Mouse (Mus musculus) liver, adult 2 months (tissue): Measurements from ENCODE around the gene Sh3pxd2a. TPM values are rescaled to one million over a fixed set of nuclear protein-coding genes. Genes with fewer than 3 reads are reported as not detected.

Experiments
- DNase-seq: peaks from one replicate; pipeline ENCODE4 v3.0.0-alpha.2; 2011; ENCODE audit warnings: low read depth, low spot score; ENCODE audit errors: extremely low read depth
- H3K27ac ChIP-seq: fragments of 200-500 bp; replicated peaks from 2 replicates; pipeline ENCODE4 v1.5.1; 2012; ENCODE audit warnings: low read depth, mild to moderate bottlenecking, control low read depth, inconsistent platforms, low read length; ENCODE audit not compliant: insufficient read depth
- H3K27me3 ChIP-seq: fragments of 200-500 bp; 2 replicates; pipeline ENCODE4 v1.6.1; 2012; ENCODE audit warnings: mild to moderate bottlenecking, moderate library complexity, low read length, inconsistent platforms; ENCODE audit not compliant: control insufficient read depth, insufficient read depth
- H3K36me3 ChIP-seq: fragments of 200-500 bp; 2 replicates; pipeline ENCODE4 v1.6.1; 2012; ENCODE audit warnings: low read length, inconsistent platforms; ENCODE audit not compliant: control insufficient read depth, insufficient read depth
- H3K4me1 ChIP-seq: fragments of 200-500 bp; 2 replicates; pipeline ENCODE4 v1.6.1; 2011; ENCODE audit warnings: low read length; ENCODE audit not compliant: control insufficient read depth, insufficient read depth
- H3K4me3 ChIP-seq: fragments of 200-500 bp; 2 replicates; pipeline ENCODE4 v1.5.1; 2011; ENCODE audit warnings: low read depth, mild to moderate bottlenecking, control low read depth, low read length, moderate library complexity; ENCODE audit not compliant: insufficient read depth
- H3K79me2 ChIP-seq: fragments of 200-500 bp; 2 replicates; pipeline ENCODE4 v1.6.1; 2012; ENCODE audit warnings: inconsistent platforms, mild to moderate bottlenecking, low read length, moderate library complexity; ENCODE audit not compliant: control insufficient read depth, insufficient read depth
- H3K9ac ChIP-seq: fragments of 200-500 bp; 2 replicates; pipeline ENCODE4 v1.6.1; 2012; ENCODE audit warnings: low read depth, mild to moderate bottlenecking, control low read depth, inconsistent platforms, low read length
- CTCF ChIP-seq: fragments of 200-500 bp; IDR thresholded peaks from 2 replicates; pipeline ENCODE4 v1.5.1; 2011; ENCODE audit warnings: low read depth, low read length, control low read depth
- POLR2A ChIP-seq: fragments of 200-500 bp; IDR thresholded peaks from 2 replicates; pipeline ENCODE4 v1.6.1; 2011; ENCODE audit warnings: low read length, control low read depth; ENCODE audit not compliant: insufficient read depth; ENCODE audit errors: extremely low read depth
- WGBS: fragments of 180-500 bp; shearing (Covaris S2); methylation state at CpG from one replicate; pipeline ENCODE4 v1.1.7; 2018; 5-methylcytosine and 5-hydroxymethylcytosine counted together
- polyA plus RNA-seq: library from polyadenylated mRNA; depleted of rRNA; stranded (reverse); fragments of >200 nt; gene quantifications from 2 replicates; pipeline ENCODE4 v1.2.3, GENCODE M21; 2012
- total RNA-seq: library from RNA; depleted of rRNA; stranded (reverse); fragments of >200 nt; gene quantifications from 2 replicates; pipeline ENCODE4 v1.2.3, GENCODE M21; 2014

The Sh3pxd2a gene
- total and polyA plus RNA-seq, 2 experiments = 4.2 to 10.0 TPM

GRCm38 (mm10) chr19:47245512-47245911 lies 218.7 kb downstream of the Sh3pxd2a start:
- Histone ChIP-seq H3K4me3 (no peak overlapping the region), H3K4me1 (peaks cover 8% of the 10 kb centered on the region; the same call in 1 of the 2 replicates), H3K36me3 (no peaks in the 10 kb centered on the region), H3K27ac (no peak overlapping the region), H3K79me2 (no peaks in the 10 kb centered on the region), H3K27me3 (no peaks in the 10 kb centered on the region), H3K9ac (no peak overlapping the region)
- TF ChIP-seq CTCF (no peak), POLR2A (no peak)
- no peak for DNase-seq
- WGBS = 91% methylated on average over 8 of the region's 8 CpGs

- 85% methylated on average over 4 of the region's 4 CpGs for WGBS
- Histone ChIP-seq H3K36me3 (no peaks in the 10 kb centered on the region), H3K79me2 (no peaks in the 10 kb centered on the region), H3K9ac (no peak overlapping the region), H3K27me3 (peaks cover 3% of the 10 kb centered on the region; the same call in 1 of the 2 replicates), H3K4me1 (no peaks in the 10 kb centered on the region), H3K4me3 (no peak overlapping the region), H3K27ac (no peak overlapping the region)
- DNase-seq = no peak
- TF ChIP-seq POLR2A = no peak
- no peak for TF ChIP-seq CTCF
Measured at GRCm38 (mm10) chr19:47242227-47242626, 222.0 kb downstream of the Sh3pxd2a start.

GRCm38 (mm10) chr19:47240957-47241356 lies 223.2 kb downstream of the Sh3pxd2a start:
- Histone ChIP-seq H3K4me3 (no peak overlapping the region), H3K36me3 (no peaks in the 10 kb centered on the region), H3K27ac (no peak overlapping the region), H3K4me1 (no peaks in the 10 kb centered on the region), H3K27me3 (peaks cover 3% of the 10 kb centered on the region; the same call in 1 of the 2 replicates), H3K79me2 (no peaks in the 10 kb centered on the region), H3K9ac (no peak overlapping the region)
- DNase-seq = no peak
- TF ChIP-seq POLR2A = no peak
- no peak for TF ChIP-seq CTCF
- WGBS = 75% methylated on average over 7 of the region's 7 CpGs

GRCm38 (mm10) chr19:47240076-47240475 lies 224.1 kb downstream of the Sh3pxd2a start:
- peaks cover 3% of the 10 kb centered on the region; the same call in 1 of the 2 replicates for H3K27me3 ChIP-seq
- H3K4me1 ChIP-seq = no peaks in the 10 kb centered on the region
- WGBS = 46% methylated on average over 12 of the region's 12 CpGs
- TF ChIP-seq CTCF (no peak), POLR2A (no peak)
- no peak overlapping the region for H3K9ac ChIP-seq
- no peak for DNase-seq
- H3K36me3 ChIP-seq = no peaks in the 10 kb centered on the region
- H3K79me2 ChIP-seq = no peaks in the 10 kb centered on the region
- no peak overlapping the region for H3K4me3 ChIP-seq
- H3K27ac ChIP-seq = no peak overlapping the region

- H3K4me3 ChIP-seq = no peak overlapping the region
- H3K27ac ChIP-seq = no peak overlapping the region
- no peaks in the 10 kb centered on the region for H3K27me3 ChIP-seq
- no peaks in the 10 kb centered on the region for H3K4me1 ChIP-seq
- 100% methylated on average over 3 of the region's 3 CpGs for WGBS
- no peaks in the 10 kb centered on the region for H3K36me3 ChIP-seq
- TF ChIP-seq POLR2A (no peak), CTCF (no peak)
- H3K79me2 ChIP-seq = no peaks in the 10 kb centered on the region
- no peak overlapping the region for H3K9ac ChIP-seq
- no peak for DNase-seq
Measured at GRCm38 (mm10) chr19:47233087-47233486, 231.1 kb downstream of the Sh3pxd2a start.

- no peak overlapping the region for H3K4me3 ChIP-seq
- 96% methylated on average over 5 of the region's 5 CpGs for WGBS
- no peak overlapping the region for H3K9ac ChIP-seq
- no peaks in the 10 kb centered on the region for H3K79me2 ChIP-seq
- DNase-seq = no peak
- H3K4me1 ChIP-seq = no peaks in the 10 kb centered on the region
- H3K36me3 ChIP-seq = no peaks in the 10 kb centered on the region
- no peaks in the 10 kb centered on the region for H3K27me3 ChIP-seq
- TF ChIP-seq POLR2A = no peak
- no peak for TF ChIP-seq CTCF
- no peak overlapping the region for H3K27ac ChIP-seq
Measured at GRCm38 (mm10) chr19:47232077-47232865, 231.9 kb downstream of the Sh3pxd2a start.
